Mouse (Mus musculus): ENCODE results near the gene 2210407C18Rik.

Gene 2210407C18Rik

GRCm38 (mm10) chr11:58597837-58598236 is 18.0 kb downstream of the 2210407C18Rik start:
- no peak for DNase-seq

- DNase-seq, result no peak
Observed at GRCm38 (mm10) chr11:58594814-58595213, 21.1 kb downstream of the 2210407C18Rik start, which contains the start of gene Olfr324. TSS of gene Olfr324 (plus strand) at chr11:58595114.

GRCm38 (mm10) chr11:58588620-58589250 is 27.1 kb downstream of the 2210407C18Rik start:
- no peak for DNase-seq

GRCm38 (mm10) chr11:58587898-58588348 is 28.0 kb downstream of the 2210407C18Rik start:
- peak; percentile 3 for DNase-seq

DNA sequence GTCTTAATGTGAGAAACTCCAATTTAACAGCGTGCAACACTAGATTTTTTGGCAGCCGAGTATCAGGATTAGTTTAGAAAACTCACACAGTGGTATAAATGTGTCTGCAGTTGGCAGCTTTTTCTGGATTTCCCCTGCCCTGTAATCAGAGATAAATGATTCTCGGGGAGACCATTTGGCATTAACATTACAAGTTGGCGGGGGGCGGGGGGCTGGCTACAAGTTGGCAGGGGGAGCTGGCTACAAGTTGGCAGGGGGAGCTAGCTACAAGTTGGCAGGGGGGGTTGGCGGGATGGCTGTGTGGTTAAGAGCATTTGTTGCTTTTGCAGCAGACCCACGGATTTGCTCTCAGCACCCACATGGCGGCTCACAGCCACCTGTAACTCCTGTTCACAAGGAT is 37.2 kb downstream of the 2210407C18Rik start:
- no peak for DNase-seq

- no peak for DNase-seq
Observed at GRCm38 (mm10) chr11:58577430-58577829, 38.4 kb downstream of the 2210407C18Rik start, which contains the start of gene Olfr325. TSS of gene Olfr325 (plus strand) at chr11:58577730.

GRCm38 (mm10) chr11:58570405-58570804 is 45.5 kb downstream of the 2210407C18Rik start, which contains the start of gene Olfr224:
TSS of gene Olfr224 (minus strand) at chr11:58570553.
- no peak for DNase-seq
